Mouse (Mus musculus) MEL (cell line): Measurements from ENCODE around the gene Cd72. TPM values are rescaled to one million over a fixed set of nuclear protein-coding genes. Genes with fewer than 3 reads are reported as not detected.
A peak's percentile ranks its signal among the peaks of the same experiment; 100 is the strongest.

Source experiments
- DNase-seq: peaks from one replicate; pipeline ENCODE4 v3.0.0; 2011; ENCODE audit warnings: low read depth, low spot score
- H3K27ac ChIP-seq: 2 replicates; pipeline ENCODE4 v1.5.1; 2012; ENCODE audit warnings: low read depth, mild to moderate bottlenecking, control low read depth, low read length, moderate library complexity; ENCODE audit not compliant: control insufficient read depth
- H3K27me3 ChIP-seq, 2 experiments: fragments of 150-350 bp in 1 of 2; sonication (generic) in 1 of 2; 2 replicates each; pipeline ENCODE4 v1.6.1; 2012; ENCODE audit warnings: low read length in 2 of 2, mild to moderate bottlenecking in 2 of 2, improper control_type of control experiment in 1 of 2, moderate library complexity in 1 of 2; ENCODE audit not compliant: insufficient read depth in 2 of 2, control insufficient read depth in 1 of 2
- H3K36me3 ChIP-seq, 2 experiments: 2 replicates each; pipeline ENCODE4 v1.6.1; 2012 to 2014; ENCODE audit warnings: low read length in 2 of 2, improper control_type of control experiment in 1 of 2, inconsistent platforms in 1 of 2, mild to moderate bottlenecking in 1 of 2; ENCODE audit not compliant: insufficient read depth in 2 of 2, control insufficient read depth in 1 of 2
- H3K4me1 ChIP-seq, 2 experiments: fragments of 150-350 bp in 1 of 2; sonication (generic) in 1 of 2; 2 replicates each; pipeline ENCODE4 v1.6.1; 2012; ENCODE audit warnings: low read length in 2 of 2, improper control_type of control experiment in 1 of 2, mild to moderate bottlenecking in 1 of 2; ENCODE audit not compliant: insufficient read depth in 2 of 2, control insufficient read depth in 1 of 2
- H3K4me3 ChIP-seq, 2 experiments: fragments of 150-350 bp in 1 of 2; sonication (generic) in 1 of 2; 2 replicates each; pipeline ENCODE4 v1.5.1; 2012; ENCODE audit warnings: low read depth in 2 of 2, low read length in 2 of 2, mild to moderate bottlenecking in 2 of 2, moderate library complexity in 2 of 2, control low read depth in 1 of 2, improper control_type of control experiment in 1 of 2; ENCODE audit not compliant: control insufficient read depth in 1 of 2, insufficient read depth in 1 of 2
- H3K79me2 ChIP-seq: 2 replicates; pipeline ENCODE4 v1.6.1; 2012; ENCODE audit warnings: mild to moderate bottlenecking, low read length, moderate library complexity; ENCODE audit not compliant: control insufficient read depth, poor library complexity, insufficient read depth
- H3K9ac ChIP-seq: 2 replicates; pipeline ENCODE4 v1.6.1; 2012; ENCODE audit warnings: low read depth, mild to moderate bottlenecking, control low read depth, low read length, moderate library complexity; ENCODE audit not compliant: control insufficient read depth, poor library complexity, severe bottlenecking
- H3K9me3 ChIP-seq: fragments of 150-350 bp; sonication (generic); replicated peaks from 2 replicates; pipeline ENCODE4 v1.6.1; 2012; ENCODE audit warnings: mild to moderate bottlenecking, low read length, improper control_type of control experiment, moderate library complexity; ENCODE audit not compliant: insufficient read depth
- BHLHE40 ChIP-seq: IDR thresholded peaks from 2 replicates; pipeline ENCODE4 v1.6.1; 2012; ENCODE audit warnings: low read depth, mild to moderate bottlenecking, inconsistent platforms, low read length, improper control_type of control experiment, borderline replicate concordance
- CHD1 ChIP-seq: IDR thresholded peaks from 2 replicates; pipeline ENCODE4 v1.6.1; 2012; ENCODE audit warnings: low read depth, mild to moderate bottlenecking, inconsistent platforms, low read length, improper control_type of control experiment
- CHD2 ChIP-seq: IDR thresholded peaks from 2 replicates; pipeline ENCODE4 v1.6.1; 2011; ENCODE audit warnings: low read length, improper control_type of control experiment
- EP300 ChIP-seq, 2 experiments: IDR thresholded peaks; 2 replicates each; pipeline ENCODE4 v1.6.1; 2011; ENCODE audit warnings: improper control_type of control experiment in 2 of 2, low read length in 2 of 2, low read depth in 1 of 2, mild to moderate bottlenecking in 1 of 2
- ETS1 ChIP-seq: IDR thresholded peaks from 2 replicates; pipeline ENCODE4 v1.6.1; 2012; ENCODE audit warnings: low read depth, mild to moderate bottlenecking, inconsistent platforms, low read length, improper control_type of control experiment, moderate library complexity
- GABPA ChIP-seq: IDR thresholded peaks from 2 replicates; pipeline ENCODE4 v1.6.1; 2012; ENCODE audit warnings: low read depth, mild to moderate bottlenecking, inconsistent platforms, low read length, improper control_type of control experiment, moderate library complexity
- GATA1 ChIP-seq: IDR thresholded peaks from 2 replicates; pipeline ENCODE4 v1.6.1; 2011; ENCODE audit warnings: low read depth, low read length, improper control_type of control experiment
- JUND ChIP-seq: IDR thresholded peaks from 2 replicates; pipeline ENCODE4 v1.6.1; 2011; ENCODE audit warnings: low read depth, mild to moderate bottlenecking, improper control_type of control experiment, low read length
- MAFK ChIP-seq: IDR thresholded peaks from 2 replicates; pipeline ENCODE4 v1.6.1; 2011; ENCODE audit warnings: low read depth, mild to moderate bottlenecking, low read length, improper control_type of control experiment, borderline replicate concordance
- MAZ ChIP-seq: IDR thresholded peaks from 2 replicates; pipeline ENCODE4 v1.6.1; 2012; ENCODE audit warnings: low read depth, mild to moderate bottlenecking, inconsistent platforms, low read length, improper control_type of control experiment
- MEF2A ChIP-seq: IDR thresholded peaks from 2 replicates; pipeline ENCODE4 v1.6.1; 2014; ENCODE audit warnings: low read depth, mild to moderate bottlenecking, inconsistent platforms, low read length, improper control_type of control experiment; ENCODE audit not compliant: poor library complexity, insufficient replicate concordance, severe bottlenecking; ENCODE audit errors: extremely low read depth
- MXI1 ChIP-seq: IDR thresholded peaks from 2 replicates; pipeline ENCODE4 v1.6.1; 2011; ENCODE audit warnings: mild to moderate bottlenecking, low read depth, low read length, improper control_type of control experiment
- MYB ChIP-seq: IDR thresholded peaks from 2 replicates; pipeline ENCODE4 v1.6.1; 2011; ENCODE audit warnings: mild to moderate bottlenecking, low read depth, low read length, improper control_type of control experiment
- MYC ChIP-seq: IDR thresholded peaks from 2 replicates; pipeline ENCODE4 v1.6.1; 2011; ENCODE audit warnings: low read depth, mild to moderate bottlenecking, low read length, improper control_type of control experiment, moderate library complexity
- NRF1 ChIP-seq: IDR thresholded peaks from 2 replicates; pipeline ENCODE4 v1.6.1; 2014; ENCODE audit warnings: low read depth, mild to moderate bottlenecking, inconsistent platforms, low read length, improper control_type of control experiment, moderate library complexity; ENCODE audit not compliant: poor library complexity, insufficient read depth, severe bottlenecking
- POLR2AphosphoS5 ChIP-seq: IDR thresholded peaks from 2 replicates; pipeline ENCODE4 v1.6.1; 2012; ENCODE audit warnings: low read depth, borderline replicate concordance, mild to moderate bottlenecking, inconsistent platforms, low read length, moderate library complexity, mixed read lengths
- RAD21 ChIP-seq: IDR thresholded peaks from 2 replicates; pipeline ENCODE4 v1.6.1; 2011; ENCODE audit warnings: mild to moderate bottlenecking, low read depth, low read length, improper control_type of control experiment
- SIN3A ChIP-seq: IDR thresholded peaks from 2 replicates; pipeline ENCODE4 v1.6.1; 2012; ENCODE audit warnings: low read length, improper control_type of control experiment, inconsistent platforms
- SMC3 ChIP-seq: IDR thresholded peaks from 2 replicates; pipeline ENCODE4 v1.6.1; 2011; ENCODE audit warnings: low read depth, low read length, improper control_type of control experiment
- TAL1 ChIP-seq: IDR thresholded peaks from 2 replicates; pipeline ENCODE4 v1.6.1; 2012; ENCODE audit warnings: mild to moderate bottlenecking, inconsistent platforms, low read length, moderate library complexity, mixed read lengths
- TBP ChIP-seq: IDR thresholded peaks from 2 replicates; pipeline ENCODE4 v1.8.0; 2011; ENCODE audit warnings: low read depth, low read length, improper control_type of control experiment
- TCF12 ChIP-seq: IDR thresholded peaks from 2 replicates; pipeline ENCODE4 v1.6.1; 2014; ENCODE audit warnings: low read depth, mild to moderate bottlenecking, inconsistent platforms, low read length, improper control_type of control experiment, moderate library complexity
- USF2 ChIP-seq, 2 experiments: IDR thresholded peaks; 2 replicates each; pipeline ENCODE4 v1.6.1; 2011 to 2012; ENCODE audit warnings: improper control_type of control experiment in 2 of 2, low read length in 2 of 2, borderline replicate concordance in 1 of 2, inconsistent platforms in 1 of 2, low read depth in 1 of 2, mild to moderate bottlenecking in 1 of 2; ENCODE audit not compliant: insufficient read depth in 1 of 2
- ZC3H11A ChIP-seq: IDR thresholded peaks from 2 replicates; pipeline ENCODE4 v1.6.1; 2012; ENCODE audit warnings: low read depth, mild to moderate bottlenecking, inconsistent platforms, low read length, improper control_type of control experiment
- ZKSCAN1 ChIP-seq: IDR thresholded peaks from 2 replicates; pipeline ENCODE4 v1.6.1; 2012; ENCODE audit warnings: low read depth, mild to moderate bottlenecking, inconsistent platforms, low read length, improper control_type of control experiment, moderate library complexity
- ZNF384 ChIP-seq: IDR thresholded peaks from 2 replicates; pipeline ENCODE4 v1.6.1; 2012; ENCODE audit warnings: low read depth, mild to moderate bottlenecking, inconsistent platforms, low read length, improper control_type of control experiment
- polyA plus RNA-seq, 2 experiments: library from polyadenylated mRNA; stranded (reverse) in 1 of 2; unstranded in 1 of 2; fragments of >175 nt in 1 of 2; fragments of >200 nt in 1 of 2; gene quantifications; 2 replicates each; pipeline versions ENCODE4 v1.2.1 to v1.2.4; 2012; ENCODE audit warnings: low replicate concordance in 2 of 2, low read depth in 1 of 2; ENCODE audit not compliant: insufficient read length in 2 of 2, insufficient read depth in 1 of 2, missing spikeins in 1 of 2
- total RNA-seq: library from RNA; depleted of rRNA; stranded (reverse); fragments of 300-350 nt; gene quantifications from 2 replicates; pipeline ENCODE4 v1.2.3, GENCODE M21; 2012

The Cd72 gene
- total and polyA plus RNA-seq, 3 experiments: 1.3 to 2.4 TPM; not detected in 1

DNA sequence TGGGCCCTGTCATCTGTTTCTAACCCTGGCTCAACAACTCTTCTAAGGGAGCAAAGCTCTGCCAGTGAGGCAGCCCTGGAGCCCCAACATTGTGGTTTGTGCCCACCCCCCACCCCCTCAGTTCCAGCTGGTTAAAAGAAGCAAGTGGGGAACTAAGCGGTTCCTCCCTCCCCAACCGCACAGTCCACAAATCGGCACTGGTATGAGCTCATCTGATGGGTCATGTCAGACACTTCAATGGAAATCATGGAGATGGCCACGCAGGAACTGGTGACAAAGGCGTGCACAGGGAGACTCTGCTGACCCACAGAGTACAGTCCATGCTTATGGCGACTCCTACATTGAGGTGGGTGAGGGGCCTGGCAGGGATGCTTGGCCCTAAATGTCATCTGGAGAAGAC lies 11.5 kb upstream of the Cd72 start:
- no peaks in the 10 kb centered on the region for H3K9me3 ChIP-seq
- H3K4me3 ChIP-seq: no peak overlapping the region
- TF ChIP-seq SMC3 (no peak), TAL1 (no peak), MAFK (no peak)
- no peak overlapping the region for H3K27ac ChIP-seq
- no peak for DNase-seq
- H3K4me1 ChIP-seq: peaks cover 6 to 7% of the 10 kb centered on the region in 2 experiments; a peak in 2 of 4 replicates
- H3K36me3 ChIP-seq: peaks cover 0 to 5% of the 10 kb centered on the region in 2 experiments; a peak in 2 of 4 replicates
- no peak overlapping the region for H3K9ac ChIP-seq
- H3K79me2 ChIP-seq: no peaks in the 10 kb centered on the region
- H3K27me3 ChIP-seq: no peaks in the 10 kb centered on the region

DNA sequence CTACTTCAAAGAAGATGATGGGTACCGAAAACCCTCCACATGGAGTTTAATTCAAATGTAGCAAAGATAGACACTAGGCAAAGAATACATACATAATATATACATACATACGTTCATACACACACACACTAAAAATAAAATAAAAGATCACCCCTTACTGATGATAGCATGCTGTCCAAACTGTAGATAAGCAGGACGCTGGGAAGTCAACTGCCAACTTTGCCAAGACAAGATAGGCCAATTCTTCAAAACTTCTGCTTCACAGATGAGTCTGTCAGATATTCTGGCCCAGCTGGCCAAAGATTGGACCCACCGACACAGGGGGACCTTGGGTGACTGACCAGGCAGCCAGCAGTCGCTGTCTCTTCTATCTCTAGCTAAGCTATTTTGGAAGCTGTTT lies 8.7 kb upstream of the Cd72 start:
- Histone ChIP-seq H3K27me3 (no peaks in the 10 kb centered on the region), H3K27ac (peak overlapping the region; percentile 9; the same call in 1 of the 2 replicates), H3K9me3 (no peaks in the 10 kb centered on the region), H3K4me3 (no peak overlapping the region), H3K9ac (no peak overlapping the region), H3K36me3 (peaks cover 0 to 5% of the 10 kb centered on the region in 2 experiments; a peak in 2 of 4 replicates), H3K79me2 (no peaks in the 10 kb centered on the region), H3K4me1 (peaks cover 6 to 10% of the 10 kb centered on the region in 2 experiments; a peak in 3 of 4 replicates)
- DNase-seq: peak; percentile 10
- TF ChIP-seq MYB: peak; percentile 65
- TF ChIP-seq ZNF384: no peak
- TF ChIP-seq CHD1: no peak
- TF ChIP-seq GATA1: peak; percentile 58
- TF ChIP-seq ZC3H11A: no peak
- TF ChIP-seq CHD2: no peak
- no peak for TF ChIP-seq MXI1
- peak; percentile 61 to 69 for TF ChIP-seq EP300 (IDR thresholded peaks at IDR 0.05; ENCODE audit: low read depth in 1 of 2, low read length in 2 of 2)
- TF ChIP-seq MAFK: no peak
- peak; percentile 61; the same call in 1 of the 2 replicates for TF ChIP-seq ETS1
- TF ChIP-seq JUND: no peak
- peak; percentile 85 for TF ChIP-seq TCF12
- no peak for TF ChIP-seq RAD21

DNA sequence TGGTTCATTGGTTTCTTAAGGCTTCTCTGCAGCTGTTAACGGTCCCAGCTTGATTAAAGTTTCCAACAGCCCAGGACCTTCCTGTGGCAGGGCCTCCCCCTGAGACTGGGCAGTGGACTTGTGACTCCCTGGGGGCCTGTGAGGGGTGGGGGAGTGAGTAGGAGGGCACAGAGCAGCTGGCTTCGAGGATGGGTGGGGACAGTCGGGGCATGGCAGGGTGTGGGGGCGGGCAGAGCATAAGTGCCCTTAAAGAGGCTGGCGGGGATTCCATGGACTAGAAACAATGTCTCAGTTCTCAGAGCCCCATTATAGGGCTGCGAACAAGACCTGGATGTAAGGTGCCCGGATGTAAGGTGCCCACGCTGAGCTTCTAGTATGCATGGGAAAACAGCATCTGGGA lies 2.7 kb upstream of the Cd72 start:
- Histone ChIP-seq H3K4me3 (no peak overlapping the region), H3K4me1 (peaks cover 0 to 18% of the 10 kb centered on the region in 2 experiments; a peak in 3 of 4 replicates), H3K27me3 (no peaks in the 10 kb centered on the region), H3K27ac (no peak overlapping the region), H3K9me3 (no peaks in the 10 kb centered on the region), H3K9ac (no peak overlapping the region), H3K79me2 (no peaks in the 10 kb centered on the region), H3K36me3 (no peaks in the 10 kb centered on the region; a peak in 1 of 4 replicates)
- DNase-seq: no peak
- TF ChIP-seq ZKSCAN1 (no peak), MYC (no peak), POLR2AphosphoS5 (no peak), EP300 (IDR thresholded peaks at IDR 0.05; ENCODE audit: low read depth in 1 of 2, low read length in 2 of 2) (no peak), MAZ (no peak), NRF1 (no peak), GABPA (no peak), USF2 (IDR thresholded peaks at IDR 0.05; ENCODE audit: borderline replicate concordance in 1 of 2, insufficient read depth in 1 of 2, low read depth in 1 of 2, low read length in 2 of 2) (no peak), MEF2A (no peak), TBP (no peak), BHLHE40 (no peak), GATA1 (no peak), SIN3A (no peak), CHD2 (no peak)
